Mouse (Mus musculus): ENCODE data around the gene Bbs12. TPM values are rescaled to one million over a fixed set of nuclear protein-coding genes. Genes with fewer than 3 reads are reported as not detected.

The Bbs12 gene
- polyA plus RNA-seq, 1 experiment from 2014 or later = 8.0 TPM

DNA sequence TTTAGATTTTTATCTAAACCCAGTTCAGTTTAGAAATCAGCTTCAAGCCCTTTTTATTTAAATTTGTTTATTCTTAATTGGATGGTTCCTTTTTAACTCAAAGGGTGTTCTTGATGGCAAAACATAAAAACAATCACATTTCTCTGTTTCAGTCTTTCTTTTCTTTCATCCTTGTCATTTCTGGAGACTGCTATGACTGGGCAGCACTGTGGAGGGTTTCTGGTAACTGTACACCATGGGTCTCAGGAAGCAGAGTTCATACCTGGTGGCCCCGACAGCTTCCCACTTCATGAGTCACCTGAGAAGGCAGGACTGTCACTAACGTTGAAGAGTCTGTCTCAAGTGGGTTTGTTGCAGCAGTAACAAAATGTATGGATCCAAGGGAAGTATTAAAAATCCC is 19.7 kb upstream of the Bbs12 start:
- ATAC-seq (ENCODE audit: low FRiP score) = no peak

GRCm38 (mm10) chr3:37299470-37299869 is 12.9 kb upstream of the Bbs12 start:
- no peak overlapping the region for H3K4me2 ChIP-seq
- no peaks in the 10 kb centered on the region for H3K27me3 ChIP-seq
- no peaks in the 10 kb centered on the region for H3K36me3 ChIP-seq (replicated peaks)
- no peak for ATAC-seq (ENCODE audit: low FRiP score)
- no peaks in the 10 kb centered on the region for H3K9me3 ChIP-seq
- H3K4me3 ChIP-seq (replicated peaks) = no peak overlapping the region
- no peak overlapping the region for H3K27ac ChIP-seq
- H3K9ac ChIP-seq = no peak overlapping the region
- 87% methylated on average over 3 of the region's 3 CpGs for WGBS
- H3K4me1 ChIP-seq = no peaks in the 10 kb centered on the region

More for the DNA sequence above, 19.7 kb upstream of the Bbs12 start:
- Histone ChIP-seq H3K27me3 (no peaks in the 10 kb centered on the region), H3K9ac (no peak overlapping the region), H3K9me3 (no peaks in the 10 kb centered on the region), H3K4me3 (replicated peaks) (no peak overlapping the region), H3K36me3 (replicated peaks) (no peaks in the 10 kb centered on the region), H3K27ac (no peak overlapping the region), H3K4me1 (no peaks in the 10 kb centered on the region), H3K4me2 (no peak overlapping the region)
- WGBS = 67% methylated on average over 2 of the region's 2 CpGs

- H3K27ac ChIP-seq = no peak overlapping the region
- H3K36me3 ChIP-seq (replicated peaks) = no peaks in the 10 kb centered on the region
- H3K9ac ChIP-seq = no peak overlapping the region
- 41% methylated on average over 12 of the region's 12 CpGs for WGBS
- H3K4me1 ChIP-seq = no peaks in the 10 kb centered on the region
- no peak for ATAC-seq (ENCODE audit: low FRiP score)
- no peak overlapping the region for H3K4me3 ChIP-seq (replicated peaks)
- H3K4me2 ChIP-seq = no peak overlapping the region
- no peaks in the 10 kb centered on the region for H3K9me3 ChIP-seq
- H3K27me3 ChIP-seq = no peaks in the 10 kb centered on the region
Observed at GRCm38 (mm10) chr3:37302685-37303084, 9.7 kb upstream of the Bbs12 start.

- no peak overlapping the region for H3K4me3 ChIP-seq (replicated peaks)
- no peaks in the 10 kb centered on the region for H3K4me1 ChIP-seq
Observed at GRCm38 (mm10) chr3:37303392-37304139, 8.8 kb upstream of the Bbs12 start.

GRCm38 (mm10) chr3:37311897-37312369 is 421 bp upstream of the Bbs12 start:
- Histone ChIP-seq H3K4me1 (peaks cover 13% of the 10 kb centered on the region), H3K36me3 (replicated peaks) (no peaks in the 10 kb centered on the region), H3K9me3 (no peaks in the 10 kb centered on the region), H3K27ac (no peak overlapping the region; the same call in 1 of the 2 replicates), H3K27me3 (no peaks in the 10 kb centered on the region), H3K4me2 (peak overlapping the region; percentile 67), H3K9ac (peak overlapping the region; percentile 91; the same call in 1 of the 2 replicates), H3K4me3 (replicated peaks) (peak overlapping the region; percentile 83)
- ATAC-seq (ENCODE audit: low FRiP score) = no peak; the same call in 1 of the 2 replicates
- WGBS = 2% methylated on average over 10 of the region's 10 CpGs

More at GRCm38 (mm10) chr3:37303392-37304139, 8.8 kb upstream of the Bbs12 start:
- ATAC-seq (ENCODE audit: low FRiP score) = no peak
- no peaks in the 10 kb centered on the region for H3K27me3 ChIP-seq
- H3K36me3 ChIP-seq (replicated peaks) = no peaks in the 10 kb centered on the region
- no peak overlapping the region for H3K4me2 ChIP-seq
- H3K27ac ChIP-seq = no peak overlapping the region
- H3K9ac ChIP-seq = no peak overlapping the region
- H3K9me3 ChIP-seq = no peaks in the 10 kb centered on the region
- WGBS = 79% methylated on average over 8 of the region's 8 CpGs

- no peaks in the 10 kb centered on the region for H3K36me3 ChIP-seq (replicated peaks)
- peak overlapping the region; percentile 67 for H3K4me2 ChIP-seq
Observed at GRCm38 (mm10) chr3:37313371-37313770, 1.0 kb downstream of the Bbs12 start.

DNA sequence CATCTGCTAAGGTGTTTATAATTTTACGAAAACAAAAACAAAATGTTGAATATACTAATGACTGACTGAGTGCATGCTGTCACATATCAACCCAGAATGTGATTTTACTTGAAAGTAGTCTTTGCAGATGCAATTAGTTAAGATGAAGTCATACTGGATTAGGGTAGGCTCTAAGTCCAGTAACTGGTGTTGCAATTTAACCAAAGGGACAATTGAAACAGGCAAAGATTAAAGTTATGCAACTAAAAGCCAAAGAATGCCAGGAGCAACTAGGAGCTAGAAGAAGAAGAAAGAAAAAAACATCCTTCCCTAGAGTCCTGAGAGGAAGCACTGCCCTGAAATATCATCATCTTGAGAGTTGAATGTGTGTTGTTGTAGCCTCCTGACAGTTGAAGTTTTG is 3.9 kb downstream of the Bbs12 start:
- Histone ChIP-seq H3K4me2 (no peak overlapping the region), H3K36me3 (replicated peaks) (peaks cover 19% of the 10 kb centered on the region), H3K9ac (no peak overlapping the region), H3K4me1 (peaks cover 13% of the 10 kb centered on the region), H3K4me3 (replicated peaks) (no peak overlapping the region), H3K27ac (no peak overlapping the region), H3K27me3 (no peaks in the 10 kb centered on the region), H3K9me3 (no peaks in the 10 kb centered on the region)
- 91% methylated on average over 1 of the region's 1 CpGs for WGBS
- no peak for ATAC-seq (ENCODE audit: low FRiP score)

More at GRCm38 (mm10) chr3:37313371-37313770, 1.0 kb downstream of the Bbs12 start:
- Histone ChIP-seq H3K27ac (no peak overlapping the region), H3K9me3 (no peaks in the 10 kb centered on the region), H3K4me1 (peaks cover 13% of the 10 kb centered on the region), H3K4me3 (replicated peaks) (peak overlapping the region; percentile 83), H3K27me3 (no peaks in the 10 kb centered on the region), H3K9ac (peak overlapping the region; percentile 33; the same call in 1 of the 2 replicates)
- ATAC-seq (ENCODE audit: low FRiP score) = no peak
- WGBS = 44% methylated on average over 1 of the region's 1 CpGs

GRCm38 (mm10) chr3:37324310-37324709 is 12.0 kb downstream of the Bbs12 start:
- 44% methylated on average over 3 of the region's 3 CpGs for WGBS
- no peak for ATAC-seq (ENCODE audit: low FRiP score)

DNA sequence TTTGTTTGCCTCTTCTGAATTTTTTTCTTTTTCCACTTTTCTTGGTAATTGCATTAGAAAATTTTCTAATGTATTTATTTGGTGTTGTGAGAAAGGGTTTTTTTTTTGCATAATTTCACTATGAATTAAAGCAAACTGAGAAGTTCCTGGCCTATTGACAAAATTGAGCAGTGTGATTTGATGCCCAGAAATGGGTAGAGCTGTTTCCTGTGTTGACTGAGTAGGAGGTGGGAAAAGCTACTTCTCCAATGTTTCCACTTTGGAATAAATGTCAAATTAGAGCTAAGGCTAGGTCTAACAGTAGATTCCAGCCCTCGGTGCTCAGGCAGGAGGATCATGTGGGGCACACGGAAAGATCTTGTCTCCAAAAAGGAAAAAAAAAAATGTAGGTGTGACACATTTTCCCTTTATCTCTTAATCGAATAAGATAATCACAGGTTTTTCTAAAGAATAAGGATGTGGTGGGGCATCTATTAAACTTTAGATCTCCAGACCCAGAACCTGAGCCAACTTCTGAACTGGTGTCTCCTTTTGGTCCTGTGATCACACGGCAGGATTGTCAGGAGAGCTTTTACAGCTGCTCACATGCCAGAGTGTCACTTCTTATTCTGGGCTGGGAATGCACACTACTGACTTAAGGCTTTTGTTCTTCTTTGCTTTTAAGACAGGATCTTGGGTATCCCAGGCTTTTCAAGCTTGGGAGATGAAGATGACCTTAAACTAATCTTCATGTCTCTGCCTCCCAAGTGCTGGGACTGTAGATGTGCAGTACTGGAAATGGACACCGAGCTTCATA is 13.2 kb downstream of the Bbs12 start:
- Histone ChIP-seq H3K4me3 (replicated peaks) (no peak overlapping the region), H3K4me1 (no peaks in the 10 kb centered on the region), H3K27ac (no peak overlapping the region), H3K9me3 (no peaks in the 10 kb centered on the region), H3K27me3 (no peaks in the 10 kb centered on the region), H3K4me2 (no peak overlapping the region), H3K36me3 (replicated peaks) (peaks cover 3% of the 10 kb centered on the region; the same call in 1 of the 2 replicates), H3K9ac (no peak overlapping the region)
- WGBS = 92% methylated on average over 5 of the region's 5 CpGs
- no peak for ATAC-seq (ENCODE audit: low FRiP score)

More at GRCm38 (mm10) chr3:37324310-37324709, 12.0 kb downstream of the Bbs12 start:
- no peaks in the 10 kb centered on the region for H3K27me3 ChIP-seq
- H3K4me2 ChIP-seq = no peak overlapping the region
- no peaks in the 10 kb centered on the region for H3K9me3 ChIP-seq
- H3K4me3 ChIP-seq (replicated peaks) = no peak overlapping the region
- H3K4me1 ChIP-seq = no peaks in the 10 kb centered on the region
- no peak overlapping the region for H3K9ac ChIP-seq
- peaks cover 15% of the 10 kb centered on the region for H3K36me3 ChIP-seq (replicated peaks)
- no peak overlapping the region for H3K27ac ChIP-seq

DNA sequence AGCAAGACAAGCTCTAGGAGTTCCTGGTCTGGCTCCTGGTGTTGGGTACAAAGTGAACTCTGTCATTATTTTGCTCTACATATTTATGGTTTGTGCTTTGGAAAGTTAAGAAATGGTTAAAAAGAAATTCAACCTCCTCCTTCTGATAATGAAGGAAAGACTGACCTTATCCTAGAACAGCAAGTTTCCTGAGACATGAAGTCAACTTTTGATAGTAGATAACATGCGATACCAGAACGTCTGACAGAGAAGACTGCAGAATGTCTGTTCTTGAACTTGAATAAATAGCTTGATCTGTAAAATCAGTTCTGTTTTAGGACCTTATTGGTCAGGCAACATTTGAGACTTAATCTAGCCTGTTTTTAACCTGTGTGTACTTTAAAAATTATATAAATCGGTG is 14.3 kb downstream of the Bbs12 start:
- no peak overlapping the region for H3K27ac ChIP-seq
- H3K27me3 ChIP-seq = no peaks in the 10 kb centered on the region
- ATAC-seq (ENCODE audit: low FRiP score) = no peak
- H3K4me3 ChIP-seq (replicated peaks) = no peak overlapping the region
- no peak overlapping the region for H3K9ac ChIP-seq
- 93% methylated on average over 3 of the region's 3 CpGs for WGBS
- H3K36me3 ChIP-seq (replicated peaks) = no peaks in the 10 kb centered on the region
- no peaks in the 10 kb centered on the region for H3K9me3 ChIP-seq
- H3K4me2 ChIP-seq = no peak overlapping the region
- no peaks in the 10 kb centered on the region for H3K4me1 ChIP-seq

DNA sequence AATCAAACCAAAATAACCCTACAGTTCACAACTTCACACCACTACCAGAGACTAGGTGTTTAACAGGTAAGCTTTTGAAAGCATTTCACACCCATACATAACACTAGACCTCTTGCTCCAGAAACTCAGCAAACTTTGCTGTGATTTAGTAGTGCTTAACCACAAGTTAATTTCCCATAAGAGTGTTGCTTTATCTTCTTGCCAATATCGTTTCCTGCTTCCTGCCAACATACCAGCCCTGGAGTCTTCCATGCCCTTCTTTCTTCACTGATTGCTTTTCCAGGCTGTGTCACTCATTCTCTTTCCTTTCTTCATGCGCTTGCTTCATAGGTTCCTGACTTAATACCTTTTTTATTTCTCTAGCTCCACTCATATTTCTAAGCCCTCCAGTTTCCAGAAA is 16.1 kb downstream of the Bbs12 start:
- Histone ChIP-seq H3K4me2 (no peak overlapping the region), H3K27me3 (no peaks in the 10 kb centered on the region), H3K27ac (no peak overlapping the region), H3K4me1 (no peaks in the 10 kb centered on the region), H3K36me3 (replicated peaks) (no peaks in the 10 kb centered on the region), H3K4me3 (replicated peaks) (no peak overlapping the region), H3K9ac (no peak overlapping the region), H3K9me3 (no peaks in the 10 kb centered on the region)
- 90% methylated on average over 2 of the region's 2 CpGs for WGBS
- ATAC-seq (ENCODE audit: low FRiP score) = no peak

DNA sequence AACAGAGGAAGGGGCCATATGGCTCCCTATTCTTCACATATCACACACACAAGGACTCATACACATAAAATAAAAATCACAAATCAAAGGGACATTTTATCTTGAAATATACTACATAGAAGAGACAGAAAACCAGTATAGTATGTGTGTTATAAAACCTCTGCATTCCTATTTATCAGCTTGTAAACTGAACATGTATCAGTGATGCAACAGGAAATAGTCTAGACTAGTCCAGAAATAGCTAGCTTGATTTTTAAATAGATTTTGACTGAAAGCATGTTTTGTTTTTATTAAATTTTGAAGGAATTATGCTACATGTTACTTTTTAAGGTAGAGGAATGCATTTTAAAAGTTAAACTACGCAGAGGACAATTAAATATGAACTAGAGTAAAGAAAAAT is 17.6 kb downstream of the Bbs12 start:
- 90% methylated on average over 1 of the region's 1 CpGs for WGBS
- Histone ChIP-seq H3K4me1 (no peaks in the 10 kb centered on the region), H3K27me3 (no peaks in the 10 kb centered on the region), H3K36me3 (replicated peaks) (no peaks in the 10 kb centered on the region), H3K9me3 (no peaks in the 10 kb centered on the region), H3K9ac (no peak overlapping the region), H3K27ac (no peak overlapping the region), H3K4me2 (no peak overlapping the region), H3K4me3 (replicated peaks) (no peak overlapping the region)
- no peak for ATAC-seq (ENCODE audit: low FRiP score)
